Mouse (Mus musculus) megakaryocyte-erythroid progenitor cell, adult 5 weeks (primary cell): ENCODE results near the gene Smco2. TPM values are rescaled to one million over a fixed set of nuclear protein-coding genes. Genes with fewer than 3 reads are reported as not detected.

ENCODE experiments used
- polyA plus RNA-seq: library from polyadenylated mRNA; stranded (reverse); fragments of >175 nt; gene quantifications from 2 replicates; pipeline ENCODE4 v1.2.3, GENCODE M21; 2012

Gene Smco2
- polyA plus RNA-seq = not detected in 2 replicates

DNA sequence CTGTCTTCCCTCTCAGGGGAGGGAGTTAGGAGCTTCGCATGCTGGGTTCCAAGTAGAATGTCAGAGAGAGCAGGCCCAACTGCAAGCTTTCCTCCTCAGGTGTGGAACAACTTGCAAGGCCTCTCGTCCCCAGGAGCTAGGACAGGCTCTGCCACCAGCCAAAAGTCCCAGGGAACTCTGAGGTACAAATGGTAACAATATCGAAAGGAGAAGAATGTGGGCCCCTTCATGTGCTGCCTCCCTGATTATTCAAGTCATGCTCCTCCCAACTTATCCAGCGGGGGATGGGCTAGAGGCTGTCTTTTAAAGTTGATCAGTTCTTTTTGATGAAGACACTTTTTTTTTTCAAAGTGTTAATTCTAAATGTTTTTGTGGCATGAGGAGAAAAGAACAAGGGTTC is at the start of gene Smco2:
Gene Smco2, plus strand, starts transcription at position 55 of the 400 bp plus-strand sequence.

DNA sequence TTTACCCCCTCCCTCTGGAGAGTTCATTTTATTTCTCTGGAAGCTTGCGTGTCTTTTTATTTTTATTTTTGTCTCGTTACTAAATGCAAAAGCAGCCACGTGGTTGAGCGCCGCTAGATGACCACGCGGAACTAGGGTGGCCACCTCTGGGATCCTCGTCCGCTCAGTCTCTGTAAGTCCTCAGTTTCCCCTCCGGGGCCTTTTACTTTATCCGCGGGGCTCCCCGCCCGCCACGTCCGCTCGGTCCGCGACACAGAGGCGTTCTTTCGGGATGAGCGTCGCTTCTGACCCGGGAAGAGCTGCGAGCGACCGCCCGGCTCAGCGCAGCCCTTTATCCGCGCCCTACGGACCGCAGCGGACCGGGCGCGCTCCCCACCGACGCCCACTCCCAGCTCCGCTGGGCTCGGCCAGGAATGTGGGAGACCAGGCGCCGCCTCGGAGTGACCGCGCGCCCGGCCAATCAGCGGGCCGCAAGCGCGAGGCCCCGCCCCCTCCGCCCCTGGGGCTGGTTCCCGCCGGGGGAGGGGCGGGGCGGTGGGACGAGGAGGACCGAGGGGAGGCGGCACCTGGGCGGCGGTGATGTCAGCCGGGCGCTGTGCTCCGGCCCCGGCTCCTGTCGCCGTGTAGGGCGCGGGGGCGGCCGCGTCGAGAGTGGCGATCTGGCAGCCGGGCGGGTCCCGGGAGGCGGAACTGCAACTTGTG is 38.2 kb downstream of the Smco2 start, which contains the start of gene Ppfibp1:
Gene Ppfibp1, plus strand, starts transcription at position 530 of the 702 bp plus-strand sequence.

Other genes with a start within 250 kb of the Smco2 start
- 6.0 and 9.6 TPM in 2 replicates for gene Med21, start 207.6 kb upstream of the Smco2 start, polyA plus RNA-seq
- 44.3 and 64.3 TPM in 2 replicates for gene Tm7sf3, start 207.3 kb upstream of the Smco2 start, polyA plus RNA-seq
- 0.36 and 0.63 TPM in 2 replicates for gene Stk38l, start 125.1 kb upstream of the Smco2 start, polyA plus RNA-seq
- gene Arntl2, start 54.0 kb upstream of the Smco2 start, polyA plus RNA-seq = not detected in 2 replicates
- gene Ppfibp1, start 38.4 kb downstream of the Smco2 start, polyA plus RNA-seq = 1.9 and 2.0 TPM in 2 replicates
- gene 1700034J05Rik, start 104.3 kb downstream of the Smco2 start, polyA plus RNA-seq = not detected in 2 replicates
- 0.03 TPM in 1 of 2 replicates, not detected in the other for gene Rep15, start 182.5 kb downstream of the Smco2 start, polyA plus RNA-seq
- gene Mrps35, start 192.7 kb downstream of the Smco2 start, polyA plus RNA-seq = 8.8 and 10.3 TPM in 2 replicates
- not detected in 2 replicates for gene Mansc4, start 236.9 kb downstream of the Smco2 start, polyA plus RNA-seq
- gene Klhl42, start 241.3 kb downstream of the Smco2 start, polyA plus RNA-seq = 3.0 and 4.5 TPM in 2 replicates